Mouse (Mus musculus) layer of hippocampus, adult 6 months (tissue): ENCODE data around the gene Itpk1. TPM values are rescaled to one million over a fixed set of nuclear protein-coding genes. Genes with fewer than 3 reads are reported as not detected.

Experiments
- long read RNA-seq, 2 experiments: library from polyadenylated mRNA; unstranded; transcript quantifications; one replicate each; pipeline ENCODE4 v2.0.0; 2019 to 2020
- microRNA-seq: library from miRNA; unstranded; fragments of <30 nt; microRNA quantifications from one replicate; pipeline ENCODE4 v1.2.0, GENCODE M21; 2020
- polyA plus RNA-seq: library from polyadenylated mRNA; unstranded; fragments of <200 nt; fragmentation: Nextera tagmentation; gene quantifications from 2 replicates; pipeline ENCODE4 v1.2.3, GENCODE M21; 2021

Itpk1 gene
- 34.2 and 37.2 TPM in 2 replicates for polyA plus RNA-seq
- long read RNA-seq, experiment 1, transcript Itpk1-201 (10 exons, 2,918 nt), result major isoform, 77 of 102 reads
- long read RNA-seq, experiment 1, partial matches to known transcripts, result 12 of 102 reads
- long read RNA-seq, experiment 1, other reads (novel, unspliced or antisense), result 13 of 102 reads
- long read RNA-seq, experiment 2, transcript Itpk1-201 (10 exons, 2,918 nt), result major isoform, 280 of 383 reads
- long read RNA-seq, experiment 2, partial matches to known transcripts, result 29 of 383 reads
- long read RNA-seq, experiment 2, other reads (novel, unspliced or antisense), result 74 of 383 reads

GRCm38 (mm10) chr12:102704457-102705198, at the start of gene Itpk1:
TSS of gene Itpk1 (minus strand) at chr12:102704930.

GRCm38 (mm10) chr12:102743589-102744574, 39.2 kb upstream of the Itpk1 start, which contains the start of the genes Moap1 and Tmem251:
TSS of gene Moap1 (minus strand) at chr12:102743661.
TSS of gene Tmem251 (plus strand) at chr12:102743762.

GRCm38 (mm10) chr12:102554721-102555516, 149.8 kb downstream of the Itpk1 start, which contains the start of gene Chga:
TSS of gene Chga (plus strand) at chr12:102554969.

Small RNAs within 50 kb of the gene (microRNA-seq; reads per million reads assigned to microRNA genes)
- 0.86 reads per million for gene Mir1936

Other genes starting within 250 kb of the Itpk1 start
- 16.1 and 16.3 TPM in 2 replicates for gene Golga5, start 235.8 kb downstream of the Itpk1 start, polyA plus RNA-seq
- gene Chga, start 150.0 kb downstream of the Itpk1 start, polyA plus RNA-seq, result 102 and 109 TPM in 2 replicates
- 37.4 and 44.6 TPM in 2 replicates for gene Moap1, start 38.7 kb upstream of the Itpk1 start, polyA plus RNA-seq
- gene Tmem251, start 38.8 kb upstream of the Itpk1 start, polyA plus RNA-seq, result 4.6 and 4.9 TPM in 2 replicates
- not detected in 2 replicates for gene Gm28051, start 52.8 kb upstream of the Itpk1 start, polyA plus RNA-seq
- 26.0 and 28.4 TPM in 2 replicates for gene Gon7, start 52.9 kb upstream of the Itpk1 start, polyA plus RNA-seq
- 25.7 and 26.7 TPM in 2 replicates for gene Ubr7, start 53.0 kb upstream of the Itpk1 start, polyA plus RNA-seq
- gene Gm20604, start 53.7 kb upstream of the Itpk1 start, polyA plus RNA-seq, result 21.4 and 21.9 TPM in 2 replicates
- gene Btbd7, start 173.5 kb upstream of the Itpk1 start, polyA plus RNA-seq, result 1.4 and 1.5 TPM in 2 replicates
- gene Cox8c, start 194.4 kb upstream of the Itpk1 start, polyA plus RNA-seq, result not detected in 2 replicates
- 3.6 and 3.9 TPM in 2 replicates for gene Unc79, start 243.9 kb upstream of the Itpk1 start, polyA plus RNA-seq